ENCODE assay signal across 9 mouse cellular contexts in the genomic region with DNA sequence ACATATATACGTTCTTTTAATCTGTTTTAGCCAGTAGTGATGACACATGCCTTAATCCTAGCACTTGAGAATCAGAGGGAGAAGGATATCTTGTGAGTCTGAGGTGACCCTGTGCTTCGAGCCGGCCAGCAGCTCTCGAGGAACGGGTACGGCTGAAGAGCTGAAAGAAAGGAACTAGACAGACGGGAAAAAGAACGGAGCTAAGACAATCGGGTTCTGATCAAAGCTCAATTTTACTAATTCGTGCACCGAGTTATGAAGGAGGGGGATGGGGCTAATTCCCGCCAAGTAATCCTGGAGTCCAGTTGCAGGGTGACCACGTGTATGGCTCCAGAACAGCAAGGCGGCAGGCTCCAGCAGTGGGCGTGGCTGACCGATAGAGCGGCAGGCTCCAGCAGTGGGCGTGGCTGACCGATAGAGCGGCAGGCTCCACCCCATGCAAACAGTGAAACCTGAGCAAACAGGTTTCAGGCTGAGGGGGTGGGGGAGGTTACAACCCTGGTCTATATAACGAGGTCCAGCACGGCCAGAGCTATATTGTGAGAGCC. TPM values are rescaled to one million over a fixed set of nuclear protein-coding genes. Genes with fewer than 3 reads are reported as not detected.
DNase-seq lines count a peak whose midpoint lies in the region; ATAC-seq and TF ChIP-seq lines count a peak whose summit lies in the region.
"Not testable (repeated sequence)": the region's sequence is repeated elsewhere in the genome, so short reads cannot be mapped to it uniquely, and the experiment has no call there.
"Had no signal": no experiment of that assay in that cellular context is flagged by ENCODE, and none has a peak within 500 bp of the region (broad histone marks: within the 10 kb centered on the region; RNA-seq: fewer than 3 reads in every experiment).

No protein-coding gene starts in this region.

- peak overlapping the region; percentile 34; the same call in 1 of the 2 replicates for H3K9ac ChIP-seq in forebrain, embryonic 16.5 days (replicated peaks; ENCODE audit: low read depth, low read length)
- 0 out of 2 replicates have a peak overlapping the region, but pooled peaks have one; percentile 0 for H3K9ac ChIP-seq in kidney, postnatal 0 days (ENCODE audit: low read depth, low read length)
- H3K9ac ChIP-seq in lung, embryonic 15.5 days, result peak overlapping the region; percentile 30
- 0 out of 2 replicates have a peak overlapping the region, but pooled peaks have one; percentile 29 for H3K9ac ChIP-seq in neural tube, embryonic 12.5 days
- H3K9ac ChIP-seq in stomach, embryonic 15.5 days, result not testable (repeated sequence)

- H3K4me2 ChIP-seq in forebrain, embryonic 16.5 days (ENCODE audit: low read length), result peak overlapping the region; percentile 44
- peak overlapping the region; percentile 55 for H3K4me2 ChIP-seq in kidney, postnatal 0 days (ENCODE audit: low read length)
- peak overlapping the region; percentile 61 for H3K4me2 ChIP-seq in lung, embryonic 15.5 days
- H3K4me2 ChIP-seq in neural tube, embryonic 12.5 days (replicated peaks), result peak overlapping the region; percentile 51
- peak overlapping the region; percentile 45 for H3K4me2 ChIP-seq in stomach, embryonic 15.5 days

- intact Hi-C loops in heart, postnatal 36 days (cut with DNase I), result not testable (repeated sequence)

- WGBS in bone marrow, adult 2 months, result 3% methylated on average over 22 of the region's 22 CpGs
- 7% methylated on average over 22 of the region's 22 CpGs for WGBS in forebrain, embryonic 16.5 days
- 6% methylated on average over 22 of the region's 22 CpGs for WGBS in kidney, postnatal 0 days
- WGBS in lung, embryonic 15.5 days, result 3% methylated on average over 22 of the region's 22 CpGs
- 12% methylated on average over 22 of the region's 22 CpGs for WGBS in neural tube, embryonic 12.5 days
- 3% methylated on average over 22 of the region's 22 CpGs for WGBS in stomach, embryonic 15.5 days

- DNase-seq in CD4-positive helper T cell, adult 2 months (ENCODE audit: low read depth, low spot score), result peak; percentile 68
- peak; percentile 19 to 29 for DNase-seq in heart, postnatal 36 days
- peak; percentile 64 for DNase-seq in kidney, postnatal 0 days (ENCODE audit: low spot score)

- H3K27ac ChIP-seq in bone marrow, adult 2 months (ENCODE audit: control insufficient read depth, insufficient read depth, low read depth, low read length, poor library complexity); forebrain, embryonic 16.5 days (ENCODE audit: low read length); lung, embryonic 15.5 days; neural tube, embryonic 12.5 days; stomach, embryonic 15.5 days: not testable (repeated sequence)
- H3K27ac ChIP-seq in kidney, postnatal 0 days, result 0 out of 2 replicates have a peak overlapping the region, but pooled peaks have one; percentile 44

- not testable (repeated sequence) for TF ChIP-seq POLR2A in bone marrow, adult 2 months (IDR thresholded peaks at IDR 0.05; ENCODE audit: borderline replicate concordance, control insufficient read depth, low read depth, low read length)

- not testable (repeated sequence) for ATAC-seq in forebrain, embryonic 16.5 days; neural tube, embryonic 12.5 days (ENCODE audit: low FRiP score, low read depth)
- peak; percentile 94 for ATAC-seq in kidney, postnatal 0 days (replicated peaks; ENCODE audit: low FRiP score, low read depth)
- peak; percentile 78 for ATAC-seq in lung, embryonic 15.5 days (ENCODE audit: borderline replicate concordance, extremely low read depth, low FRiP score, low TSS enrichment)
- ATAC-seq in stomach, embryonic 15.5 days (ENCODE audit: insufficient read depth, low FRiP score, low read depth), result peak; percentile 95

- H3K4me1 ChIP-seq in bone marrow, adult 2 months (ENCODE audit: control insufficient read depth, insufficient read depth, low read length); forebrain, embryonic 16.5 days (replicated peaks; ENCODE audit: control insufficient read depth, insufficient read depth, low read length); kidney, postnatal 0 days (replicated peaks; ENCODE audit: insufficient read depth, low read length); lung, embryonic 15.5 days; neural tube, embryonic 12.5 days; stomach, embryonic 15.5 days: not testable (repeated sequence)

- H3K27me3 ChIP-seq in forebrain, embryonic 16.5 days (replicated peaks; ENCODE audit: control insufficient read depth, insufficient read depth, low read length); kidney, postnatal 0 days (ENCODE audit: insufficient read depth, low read length); lung, embryonic 15.5 days; neural tube, embryonic 12.5 days (replicated peaks); stomach, embryonic 15.5 days (replicated peaks): not testable (repeated sequence)

- not testable (repeated sequence) for H3K9me3 ChIP-seq in forebrain, embryonic 16.5 days (ENCODE audit: control insufficient read depth, low read length); kidney, postnatal 0 days (replicated peaks; ENCODE audit: low read length); lung, embryonic 15.5 days; neural tube, embryonic 12.5 days; stomach, embryonic 15.5 days

- peak overlapping the region; percentile 15 for H3K4me3 ChIP-seq in bone marrow, adult 2 months (replicated peaks; ENCODE audit: control insufficient read depth, low read depth, low read length)
- H3K4me3 ChIP-seq in forebrain, embryonic 16.5 days (replicated peaks; ENCODE audit: low read length), result peak overlapping the region; percentile 33
- H3K4me3 ChIP-seq in kidney, postnatal 0 days (replicated peaks; ENCODE audit: low read depth, low read length), result 0 out of 2 replicates have a peak overlapping the region, but pooled peaks have one; percentile 9
- peak overlapping the region; percentile 28 for H3K4me3 ChIP-seq in lung, embryonic 15.5 days
- peak overlapping the region; percentile 7; the same call in 1 of the 2 replicates for H3K4me3 ChIP-seq in neural tube, embryonic 12.5 days
- peak overlapping the region; percentile 12 for H3K4me3 ChIP-seq in stomach, embryonic 15.5 days (replicated peaks)

- TF ChIP-seq CTCF in bone marrow, adult 2 months (IDR thresholded peaks at IDR 0.05; ENCODE audit: control insufficient read depth, insufficient read depth, low read length), result not testable (repeated sequence)
- TF ChIP-seq CTCF in kidney, postnatal 0 days (IDR thresholded peaks at IDR 0.05; ENCODE audit: low read depth), result 0 out of 2 replicates have a peak, but pooled peaks have one; percentile 25

- H3K36me3 ChIP-seq in forebrain, embryonic 16.5 days (ENCODE audit: control insufficient read depth, insufficient read depth); kidney, postnatal 0 days (ENCODE audit: insufficient read depth, low read length); lung, embryonic 15.5 days; neural tube, embryonic 12.5 days; stomach, embryonic 15.5 days: not testable (repeated sequence)

RNA-seq across cellular contexts. Expression of gene Dnajb7, which starts 8.7 kb away (rescaled TPM):
- polyA plus RNA-seq in bone marrow, adult 2 months (2011; ENCODE audit: insufficient read depth, insufficient read length, low replicate concordance, missing spikeins), result not detected in 2 replicates
- polyA plus RNA-seq in forebrain, embryonic 16.5 days (2015; fragmentation: Nextera tagmentation; extraction: Ambion mirVana), result 1.4 and 2.3 TPM in 2 replicates
- not detected for total RNA-seq in heart, postnatal 36 days (2021)
- 0.61 and 0.62 TPM in 2 replicates for polyA plus RNA-seq in kidney, postnatal 0 days (2015; fragmentation: Nextera tagmentation; extraction: Ambion mirVana)
- polyA plus RNA-seq in lung, embryonic 15.5 days (2015; fragmentation: Nextera tagmentation; extraction: Ambion mirVana), result 1.3 and 2.0 TPM in 2 replicates
- polyA plus RNA-seq in neural tube, embryonic 12.5 days (2016; fragmentation: Nextera tagmentation; extraction: Ambion mirVana), result 1.9 and 2.0 TPM in 2 replicates
- polyA plus RNA-seq in stomach, embryonic 15.5 days (2015; fragmentation: Nextera tagmentation; extraction: Ambion mirVana), result 1.8 and 2.1 TPM in 2 replicates
- total RNA-seq: layer of hippocampus, adult 18-20 months had no signal

RNA-seq across cellular contexts. Expression of gene Xpnpep3, which starts 16.9 kb away (rescaled TPM):
- 5.4 and 5.9 TPM in 2 replicates for polyA plus RNA-seq in bone marrow, adult 2 months (2011; ENCODE audit: insufficient read depth, insufficient read length, low replicate concordance, missing spikeins)
- 9.0 and 10.0 TPM in 2 replicates for polyA plus RNA-seq in forebrain, embryonic 16.5 days (2015; fragmentation: Nextera tagmentation; extraction: Ambion mirVana)
- 10 to 100 TPM; 13.3 TPM for total RNA-seq in heart, postnatal 36 days (2021)
- polyA plus RNA-seq in kidney, postnatal 0 days (2015; fragmentation: Nextera tagmentation; extraction: Ambion mirVana), result 8.3 and 8.7 TPM in 2 replicates
- polyA plus RNA-seq in lung, embryonic 15.5 days (2015; fragmentation: Nextera tagmentation; extraction: Ambion mirVana), result 10.4 and 10.9 TPM in 2 replicates
- polyA plus RNA-seq in neural tube, embryonic 12.5 days (2016; fragmentation: Nextera tagmentation; extraction: Ambion mirVana), result 9.7 TPM in 2 replicates
- polyA plus RNA-seq in stomach, embryonic 15.5 days (2015; fragmentation: Nextera tagmentation; extraction: Ambion mirVana), result 9.6 and 11.2 TPM in 2 replicates

RNA-seq across cellular contexts. Expression of gene St13, which starts 17.0 kb away (rescaled TPM):
- polyA plus RNA-seq in bone marrow, adult 2 months (2011; ENCODE audit: insufficient read depth, insufficient read length, low replicate concordance, missing spikeins), result 60.5 and 119 TPM in 2 replicates
- polyA plus RNA-seq in forebrain, embryonic 16.5 days (2015; fragmentation: Nextera tagmentation; extraction: Ambion mirVana), result 206 and 233 TPM in 2 replicates
- 10 to 100 TPM; 98.6 to 99.5 TPM for total RNA-seq in heart, postnatal 36 days (2021)
- 173 and 186 TPM in 2 replicates for polyA plus RNA-seq in kidney, postnatal 0 days (2015; fragmentation: Nextera tagmentation; extraction: Ambion mirVana)
- polyA plus RNA-seq in lung, embryonic 15.5 days (2015; fragmentation: Nextera tagmentation; extraction: Ambion mirVana), result 146 and 154 TPM in 2 replicates
- polyA plus RNA-seq in neural tube, embryonic 12.5 days (2016; fragmentation: Nextera tagmentation; extraction: Ambion mirVana), result 190 and 196 TPM in 2 replicates
- polyA plus RNA-seq in stomach, embryonic 15.5 days (2015; fragmentation: Nextera tagmentation; extraction: Ambion mirVana), result 146 and 152 TPM in 2 replicates

RNA-seq across cellular contexts. Expression of gene Rbx1, which starts 49.3 kb away (rescaled TPM):
- 106 and 185 TPM in 2 replicates for polyA plus RNA-seq in bone marrow, adult 2 months (2011; ENCODE audit: insufficient read depth, insufficient read length, low replicate concordance, missing spikeins)
- polyA plus RNA-seq in forebrain, embryonic 16.5 days (2015; fragmentation: Nextera tagmentation; extraction: Ambion mirVana), result 449 and 466 TPM in 2 replicates
- 100 to 1,000 TPM; 115 to 118 TPM for total RNA-seq in heart, postnatal 36 days (2021)
- 517 and 563 TPM in 2 replicates for polyA plus RNA-seq in kidney, postnatal 0 days (2015; fragmentation: Nextera tagmentation; extraction: Ambion mirVana)
- 458 and 521 TPM in 2 replicates for polyA plus RNA-seq in lung, embryonic 15.5 days (2015; fragmentation: Nextera tagmentation; extraction: Ambion mirVana)
- polyA plus RNA-seq in neural tube, embryonic 12.5 days (2016; fragmentation: Nextera tagmentation; extraction: Ambion mirVana), result 477 and 510 TPM in 2 replicates
- 451 and 486 TPM in 2 replicates for polyA plus RNA-seq in stomach, embryonic 15.5 days (2015; fragmentation: Nextera tagmentation; extraction: Ambion mirVana)

RNA-seq across cellular contexts. Expression of gene Slc25a17, which starts 56.2 kb away (rescaled TPM):
- 12.4 and 13.7 TPM in 2 replicates for polyA plus RNA-seq in bone marrow, adult 2 months (2011; ENCODE audit: insufficient read depth, insufficient read length, low replicate concordance, missing spikeins)
- 132 and 144 TPM in 2 replicates for polyA plus RNA-seq in forebrain, embryonic 16.5 days (2015; fragmentation: Nextera tagmentation; extraction: Ambion mirVana)
- total RNA-seq in heart, postnatal 36 days (2021), result 10 to 100 TPM; 15.7 to 18.0 TPM
- 153 and 157 TPM in 2 replicates for polyA plus RNA-seq in kidney, postnatal 0 days (2015; fragmentation: Nextera tagmentation; extraction: Ambion mirVana)
- 110 and 112 TPM in 2 replicates for polyA plus RNA-seq in lung, embryonic 15.5 days (2015; fragmentation: Nextera tagmentation; extraction: Ambion mirVana)
- 112 and 119 TPM in 2 replicates for polyA plus RNA-seq in neural tube, embryonic 12.5 days (2016; fragmentation: Nextera tagmentation; extraction: Ambion mirVana)
- polyA plus RNA-seq in stomach, embryonic 15.5 days (2015; fragmentation: Nextera tagmentation; extraction: Ambion mirVana), result 92.8 and 95.6 TPM in 2 replicates
